Mouse (Mus musculus) cerebellum, adult 11 months (tissue): ENCODE results near the gene Spz1.
A peak's percentile ranks its signal among the peaks of the same experiment; 100 is the strongest.

Source experiments
- DNase-seq: peaks from one replicate; pipeline ENCODE4 v3.0.0; 2022

Spz1 gene

DNA sequence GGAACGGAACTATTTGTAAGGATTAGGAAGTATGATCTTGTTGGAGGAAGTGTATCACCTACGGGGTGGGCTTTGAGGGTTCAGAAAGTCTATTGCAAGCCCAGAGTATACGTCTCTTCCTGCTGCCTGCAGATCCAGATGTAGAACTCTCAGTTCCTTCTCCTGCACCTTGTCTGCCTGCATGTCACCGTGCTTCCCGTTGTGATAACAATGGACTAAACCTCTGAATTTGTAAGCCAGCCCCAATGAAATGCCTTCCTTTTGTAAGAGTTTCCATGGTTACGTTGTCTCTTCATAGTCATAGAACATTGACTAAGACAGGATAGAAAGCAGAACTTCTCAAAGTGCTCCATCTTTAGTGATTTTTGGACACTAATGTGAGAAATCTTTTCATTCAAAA is 716 bp upstream of the Spz1 start:
- no peak for DNase-seq

DNA sequence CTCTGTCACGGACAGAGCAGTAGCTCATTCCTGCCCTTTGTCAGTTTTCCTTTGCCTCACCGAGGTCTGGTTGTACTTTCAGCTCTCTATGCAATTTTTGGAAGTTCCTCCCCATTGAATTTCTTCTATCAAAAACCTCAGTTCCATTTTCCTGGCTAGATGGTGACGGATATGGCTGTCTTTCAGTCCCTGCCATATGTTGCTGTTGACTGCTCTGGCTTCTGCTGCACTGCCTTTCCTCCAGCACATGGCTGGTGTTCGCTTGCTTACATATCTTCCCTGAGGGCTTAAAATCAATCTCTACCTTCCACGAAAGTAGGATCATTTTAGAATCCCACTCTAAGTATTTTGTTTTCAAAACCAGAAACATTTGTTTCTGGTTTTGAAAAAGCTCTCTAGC is 16.5 kb downstream of the Spz1 start:
- no peak for DNase-seq

DNA sequence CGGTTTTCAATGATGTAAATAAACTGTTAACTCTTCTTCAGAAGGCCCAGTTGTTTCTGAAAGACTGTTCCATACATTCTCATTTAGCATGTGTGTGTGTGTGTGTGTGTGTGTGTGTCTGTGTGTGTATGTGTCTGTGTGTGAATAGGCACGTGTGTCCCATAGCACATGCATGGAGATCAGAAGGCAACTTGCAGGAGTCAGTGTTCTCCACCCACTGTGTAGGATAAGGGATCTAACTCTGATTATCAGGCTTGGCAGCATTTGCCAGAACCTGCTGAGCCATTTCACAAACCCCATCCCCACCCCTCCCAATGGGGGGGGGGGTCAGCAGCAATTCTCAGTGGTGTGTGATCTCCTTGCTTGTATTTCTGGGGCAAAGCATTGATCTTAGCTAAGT is 18.7 kb downstream of the Spz1 start:
- DNase-seq = no peak

DNA sequence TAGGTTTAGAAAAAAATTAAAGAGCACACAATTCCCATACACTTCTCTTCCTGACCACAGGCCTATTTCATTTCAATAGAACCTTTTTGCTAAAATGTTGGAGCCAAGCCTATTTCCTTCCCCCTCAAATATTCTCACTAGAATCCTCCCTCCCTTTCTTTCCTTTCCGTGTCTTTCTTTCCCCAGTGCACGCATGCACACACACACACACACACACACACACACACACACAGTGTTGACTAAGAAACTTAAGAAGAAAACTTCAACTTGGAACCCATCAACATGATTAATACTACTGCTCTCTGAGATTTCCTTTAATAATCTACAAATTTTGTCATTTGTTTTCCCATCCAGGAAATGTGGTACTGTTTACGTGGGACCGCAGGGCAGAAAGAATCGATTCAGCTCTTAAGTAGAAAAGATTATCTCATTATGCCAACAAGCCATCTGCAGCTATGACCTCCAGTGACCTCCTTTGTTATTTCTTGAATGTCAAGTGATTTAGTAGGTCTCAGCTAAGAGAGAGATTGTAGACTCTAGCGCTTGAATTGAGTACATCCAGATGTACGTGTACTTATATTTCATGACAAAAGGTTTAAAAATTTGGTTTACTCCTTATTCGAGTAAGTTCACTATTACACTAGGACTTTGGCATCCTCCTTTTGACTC is 19.4 kb downstream of the Spz1 start:
- no peak for DNase-seq

DNA sequence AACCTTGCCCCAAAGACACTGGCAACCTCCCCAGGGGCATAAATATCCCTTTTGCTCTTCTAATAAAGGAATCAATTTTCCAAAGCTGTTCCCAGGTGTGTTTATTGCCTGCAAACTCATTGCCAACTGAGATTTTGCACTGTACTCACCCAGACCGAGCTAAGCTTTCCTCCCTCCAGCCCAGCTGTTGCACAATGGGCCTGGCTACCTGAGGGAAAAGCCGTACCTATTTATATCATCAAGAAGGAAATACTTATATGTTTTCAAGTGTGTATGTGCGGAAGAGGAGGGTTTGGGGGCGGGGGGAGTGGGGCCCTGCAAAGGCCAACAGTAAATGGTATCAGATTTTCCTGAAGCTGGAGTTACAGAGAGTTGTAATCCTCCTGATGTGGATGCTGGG is 28.9 kb downstream of the Spz1 start:
- no peak for DNase-seq

DNA sequence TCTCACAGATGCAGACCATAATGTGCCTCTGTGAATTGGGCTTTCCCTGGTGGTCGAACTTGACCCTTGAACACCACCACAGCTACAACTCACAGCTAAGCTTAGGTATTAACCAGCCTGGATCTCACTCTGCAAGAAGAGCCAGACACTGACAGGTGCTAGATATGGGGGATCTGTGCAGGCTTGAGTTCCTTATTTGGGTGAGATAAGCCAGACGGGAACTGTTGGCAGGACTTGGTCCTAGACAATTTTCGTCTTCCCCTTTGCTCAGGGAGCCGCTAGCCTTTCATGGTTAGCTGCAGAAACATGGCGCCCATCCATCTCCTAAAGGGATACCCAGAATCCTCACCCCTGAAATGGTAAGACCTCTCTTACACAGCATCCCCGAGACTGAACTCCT is 35.0 kb downstream of the Spz1 start:
- no peak for DNase-seq

DNA sequence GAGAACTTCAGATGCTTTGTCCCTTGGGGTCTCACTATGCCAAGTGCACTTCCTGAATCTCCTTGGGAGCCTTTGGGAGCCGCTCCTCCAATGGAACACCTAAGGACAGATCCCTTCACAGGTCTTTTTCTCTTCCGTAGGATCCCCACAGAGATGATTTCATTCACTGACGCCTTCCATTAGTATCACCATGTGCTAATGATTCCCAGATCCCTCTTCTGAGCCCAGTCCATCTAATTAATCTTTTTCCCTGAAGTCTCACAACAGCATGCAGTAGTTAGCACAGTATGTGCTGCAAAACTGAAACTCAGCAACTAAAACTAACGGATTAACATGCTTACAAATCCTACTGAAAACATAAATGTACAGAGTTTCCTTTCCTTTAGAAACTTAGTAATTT is 36.8 kb downstream of the Spz1 start:
- no peak for DNase-seq

DNA sequence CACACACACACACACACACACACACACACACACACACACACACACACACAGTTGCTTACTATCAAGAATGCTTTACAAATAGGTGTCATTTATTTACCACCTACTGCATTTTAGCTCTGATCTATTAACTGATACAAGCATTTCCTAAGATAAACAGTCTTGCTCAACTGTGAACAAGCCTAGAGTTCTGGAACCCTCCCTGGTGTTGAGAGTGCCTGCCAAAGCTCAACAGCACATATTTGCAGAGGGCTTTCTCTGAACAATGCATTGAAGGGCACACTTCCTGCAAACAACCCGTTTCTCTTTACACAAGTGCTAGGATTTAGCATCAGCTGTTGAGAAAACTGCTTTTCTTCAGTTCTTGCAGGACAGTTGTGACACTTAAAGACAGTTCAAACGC is 42.2 kb downstream of the Spz1 start:
- DNase-seq = no peak

DNA sequence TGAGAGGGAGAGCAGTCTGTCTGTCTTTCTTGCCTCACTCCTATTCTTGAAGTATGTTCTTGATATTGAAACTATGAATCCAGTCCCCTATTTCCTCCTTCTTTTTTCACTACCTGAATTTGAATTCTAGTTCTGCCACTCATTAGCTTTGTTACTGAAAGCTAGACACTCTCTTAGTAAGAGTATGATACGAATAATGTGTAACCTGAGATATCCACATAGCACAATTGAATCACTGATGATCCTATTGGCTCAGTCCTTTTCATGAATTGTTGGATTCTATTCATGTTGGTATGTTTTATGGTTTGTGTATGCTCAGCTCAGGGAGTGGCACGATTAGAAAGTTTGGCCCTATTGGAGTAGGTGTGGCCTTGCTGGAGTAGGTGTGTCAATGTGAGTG is 43.8 kb downstream of the Spz1 start:
- DNase-seq = no peak

DNA sequence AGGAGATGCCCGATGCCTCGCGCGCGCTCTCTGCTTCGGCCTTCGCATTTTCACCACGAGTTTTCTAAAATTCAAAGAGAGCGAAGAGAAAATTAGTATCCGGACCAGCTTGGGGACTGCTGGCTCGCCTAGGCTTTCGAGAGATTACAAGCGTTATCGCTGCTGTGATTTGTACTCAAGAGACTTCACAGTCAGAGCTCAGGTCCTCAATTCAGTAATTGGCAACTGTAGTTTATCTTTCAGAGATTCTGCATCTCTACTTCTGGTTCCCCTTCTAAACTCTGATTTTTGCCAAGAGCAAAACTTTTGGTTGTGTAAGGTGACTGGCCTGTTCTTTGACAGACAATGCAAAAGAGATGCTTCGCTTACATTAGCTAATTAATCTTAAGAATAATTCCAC is 44.7 kb downstream of the Spz1 start:
- DNase-seq = no peak

DNA sequence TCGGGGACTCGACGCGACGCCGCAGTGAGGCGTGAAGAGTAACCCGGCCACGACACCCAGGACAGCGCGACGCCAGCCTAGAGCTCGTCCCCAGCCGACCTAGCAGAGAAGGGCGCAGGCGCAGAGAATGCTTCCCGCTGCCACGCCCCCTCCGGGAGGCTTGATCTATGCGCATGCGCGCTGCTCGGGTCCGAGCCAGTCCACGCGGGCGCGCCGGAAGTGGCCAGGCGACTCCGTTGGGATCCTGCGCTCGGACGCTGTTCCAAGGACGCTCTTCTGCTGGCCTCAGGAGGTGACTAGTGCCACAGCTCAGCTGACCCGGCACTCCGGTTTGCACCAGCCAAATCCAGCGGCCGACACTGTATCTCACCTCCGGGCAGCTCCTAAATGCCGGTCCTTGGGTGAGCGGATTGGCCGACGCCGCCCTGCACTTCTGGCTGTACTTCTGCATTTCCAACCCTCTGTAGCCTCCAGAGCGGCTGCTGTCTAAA is 45.2 kb downstream of the Spz1 start, which contains the start of gene Zfyve16:
TSS of gene Zfyve16 (minus strand) at position 148 of the 491 bp plus-strand sequence.
- DNase-seq = peak; percentile 99

DNA sequence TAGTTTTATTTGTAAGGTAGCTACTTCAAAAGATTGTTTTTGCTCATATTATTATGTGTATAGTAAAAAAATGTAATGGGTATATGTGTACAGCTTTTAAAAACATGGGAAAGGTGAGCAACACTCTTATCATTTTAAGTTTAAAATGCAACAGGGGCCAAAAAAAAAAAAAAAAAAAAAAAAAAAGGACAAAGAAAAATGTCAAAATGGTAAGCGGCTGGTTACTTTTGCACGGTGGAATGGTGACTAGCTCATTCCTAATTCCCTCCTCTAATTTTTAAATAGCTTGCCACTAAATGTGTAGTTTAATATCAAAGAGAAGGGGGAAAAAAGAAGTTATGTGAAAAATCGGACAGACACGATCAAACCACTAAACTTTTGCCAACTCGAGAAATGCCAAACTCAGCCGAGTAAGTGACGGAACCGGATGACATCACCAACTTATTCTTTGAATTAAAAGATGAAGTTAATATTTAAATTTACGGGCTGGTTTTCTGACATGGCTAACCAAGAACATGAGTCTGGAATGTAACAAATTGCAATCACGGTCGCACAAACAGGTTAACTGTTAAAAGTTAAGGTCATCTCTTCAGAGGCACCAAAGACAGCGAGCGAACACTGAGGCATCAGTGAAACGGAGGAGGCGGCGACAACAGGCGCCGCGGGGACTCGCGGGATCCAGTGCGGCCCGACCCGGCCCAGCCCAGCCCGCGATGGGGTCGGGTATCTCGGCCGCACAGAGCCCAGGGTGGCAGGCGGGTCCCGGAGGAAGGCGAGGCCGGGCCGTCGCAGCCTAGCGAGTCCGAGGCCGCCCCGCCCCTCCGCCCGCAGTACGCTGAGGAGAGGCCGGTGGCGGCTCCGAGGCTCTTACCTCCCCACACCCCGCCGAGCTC is 45.9 kb downstream of the Spz1 start:
- DNase-seq = no peak
